Mouse (Mus musculus) heart, embryonic 14.5 days (tissue): ENCODE measurements around the gene Vps54. TPM values are rescaled to one million over a fixed set of nuclear protein-coding genes. Genes with fewer than 3 reads are reported as not detected.

Experiments
- ATAC-seq: fragments of 200-750 bp; cut with Nextera tagmentation; 2 replicates; pipeline ENCODE4 v1.8.0; 2017; ENCODE audit warnings: low read depth, moderate TSS enrichment; ENCODE audit not compliant: insufficient number of reproducible peaks, insufficient read depth, low FRiP score
- H3K27ac ChIP-seq, 2 experiments: fragments of 200-500 bp in 1 of 2; fragments of 300-500 bp in 1 of 2; sonication (generic) in 1 of 2; replicated peaks in 1 of 2; 2 replicates each; pipeline ENCODE4 v1.5.1; 2012 to 2014; ENCODE audit warnings: low read depth in 2 of 2, low read length in 2 of 2, control low read depth in 1 of 2, mild to moderate bottlenecking in 1 of 2, mixed read lengths in 1 of 2; ENCODE audit not compliant: control insufficient read depth in 1 of 2, insufficient read depth in 1 of 2
- H3K27me3 ChIP-seq: fragments of 300-500 bp; sonication (generic); 2 replicates; pipeline ENCODE4 v1.6.1; 2014; ENCODE audit warnings: mild to moderate bottlenecking, low read length, control low read depth; ENCODE audit not compliant: control insufficient read depth, insufficient read depth
- H3K36me3 ChIP-seq: fragments of 300-500 bp; sonication (generic); 2 replicates; pipeline ENCODE4 v1.6.1; 2014; ENCODE audit warnings: mild to moderate bottlenecking, control low read depth, low read length, mixed read lengths; ENCODE audit not compliant: control insufficient read depth, insufficient read depth
- H3K4me1 ChIP-seq, 2 experiments: fragments of 200-500 bp in 1 of 2; fragments of 300-500 bp in 1 of 2; sonication (generic) in 1 of 2; 2 replicates each; pipeline ENCODE4 v1.6.1; 2012 to 2014; ENCODE audit warnings: low read length in 2 of 2, control low read depth in 1 of 2, mixed read lengths in 1 of 2; ENCODE audit not compliant: control insufficient read depth in 2 of 2, insufficient read depth in 2 of 2
- H3K4me2 ChIP-seq: fragments of 300-500 bp; sonication (generic); 2 replicates; pipeline ENCODE4 v1.6.1; 2014; ENCODE audit warnings: mild to moderate bottlenecking, low read length
- H3K4me3 ChIP-seq, 2 experiments: fragments of 200-500 bp in 1 of 2; fragments of 300-500 bp in 1 of 2; sonication (generic) in 1 of 2; 2 replicates each; pipeline ENCODE4 v1.5.1; 2012 to 2014; ENCODE audit warnings: low read length in 2 of 2, mild to moderate bottlenecking in 2 of 2, control low read depth in 1 of 2, low read depth in 1 of 2, moderate library complexity in 1 of 2; ENCODE audit not compliant: control insufficient read depth in 1 of 2, insufficient read depth in 1 of 2
- H3K9ac ChIP-seq: fragments of 300-500 bp; sonication (generic); 2 replicates; pipeline ENCODE4 v1.6.1; 2014; ENCODE audit warnings: mild to moderate bottlenecking, low read length
- H3K9me3 ChIP-seq: fragments of 300-500 bp; sonication (generic); 2 replicates; pipeline ENCODE4 v1.6.1; 2016; ENCODE audit warnings: low read length, control low read depth; ENCODE audit not compliant: control insufficient read depth
- WGBS: fragments of 180-500 bp; shearing (Covaris S2); extraction: QIAGEN DNeasy Blood & Tissue Kit; methylation state at CpG from one replicate; pipeline ENCODE4 v1.1.7; 2014; 5-methylcytosine and 5-hydroxymethylcytosine counted together
- polyA plus RNA-seq: library from polyadenylated mRNA; unstranded; fragments of >200 nt; fragmentation: Nextera tagmentation; extraction: Ambion mirVana; gene quantifications from 2 replicates; pipeline ENCODE4 v1.2.1, GENCODE M21; 2014

The Vps54 gene
- polyA plus RNA-seq, 1 experiment from 2014 or later, result 12.3 TPM

DNA sequence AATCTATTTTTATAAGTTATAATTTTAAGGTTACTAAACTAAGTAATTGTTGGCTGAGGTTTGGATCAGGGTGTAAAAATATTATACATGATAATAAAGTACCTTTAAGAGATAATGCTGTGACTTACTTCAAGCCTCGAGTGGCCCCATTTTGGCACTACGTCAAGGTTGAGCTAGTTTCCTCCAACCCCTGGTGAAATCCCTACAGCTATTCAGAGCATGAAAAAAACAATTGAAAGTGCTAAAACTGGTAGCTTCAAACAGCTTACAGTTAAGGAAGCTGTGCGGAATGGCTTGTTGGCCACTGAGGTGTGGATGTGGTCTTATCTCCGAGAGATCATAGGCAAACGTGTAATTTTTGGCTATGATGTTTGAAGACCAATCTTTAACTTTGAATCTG lies 56.4 kb downstream of the Vps54 start:
- 63% methylated on average over 5 of the region's 5 CpGs for WGBS
- no peak overlapping the region for H3K27ac ChIP-seq
- ATAC-seq, result no peak
- H3K36me3 ChIP-seq, result peaks cover 23% of the 10 kb centered on the region
- no peaks in the 10 kb centered on the region for H3K27me3 ChIP-seq
- H3K4me3 ChIP-seq, result no peak overlapping the region
- peaks cover 2 to 11% of the 10 kb centered on the region in 2 experiments; a peak in 2 of 4 replicates for H3K4me1 ChIP-seq
- H3K9me3 ChIP-seq, result no peaks in the 10 kb centered on the region
- H3K4me2 ChIP-seq, result no peak overlapping the region
- H3K9ac ChIP-seq, result no peak overlapping the region

DNA sequence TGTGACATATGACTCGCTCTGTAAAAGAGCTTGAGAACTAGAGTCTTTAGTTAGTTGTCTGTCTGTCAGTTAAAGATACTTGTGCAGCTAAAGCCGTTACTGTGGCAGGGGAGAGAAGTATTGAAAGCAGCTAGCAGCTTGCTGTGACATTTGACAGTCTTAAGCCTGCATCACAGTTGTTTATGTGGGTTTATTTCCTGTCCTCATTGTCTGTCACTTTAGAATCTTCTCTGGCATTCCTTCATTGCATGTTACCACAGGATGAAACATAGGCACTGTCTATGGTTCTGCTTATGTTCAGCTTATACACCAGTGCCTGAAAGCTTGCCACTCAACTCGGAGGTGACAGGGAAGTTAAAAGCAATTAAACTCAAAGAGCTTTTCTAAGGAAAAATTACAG lies 64.5 kb downstream of the Vps54 start:
- no peak for ATAC-seq
- H3K4me1 ChIP-seq, result no peaks in the 10 kb centered on the region
- no peaks in the 10 kb centered on the region for H3K9me3 ChIP-seq
- H3K27me3 ChIP-seq, result no peaks in the 10 kb centered on the region
- H3K4me2 ChIP-seq, result no peak overlapping the region
- 84% methylated on average over 3 of the region's 3 CpGs for WGBS
- H3K36me3 ChIP-seq, result peaks cover 60% of the 10 kb centered on the region
- no peak overlapping the region for H3K27ac ChIP-seq
- H3K4me3 ChIP-seq, result no peak overlapping the region
- H3K9ac ChIP-seq, result no peak overlapping the region

GRCm38 (mm10) chr11:21307078-21307668 lies 68.1 kb downstream of the Vps54 start:
- Histone ChIP-seq H3K9me3 (no peaks in the 10 kb centered on the region), H3K4me2 (no peak overlapping the region), H3K36me3 (peaks cover 55% of the 10 kb centered on the region), H3K4me3 (no peak overlapping the region), H3K27ac (no peak overlapping the region), H3K9ac (no peak overlapping the region), H3K4me1 (no peaks in the 10 kb centered on the region), H3K27me3 (no peaks in the 10 kb centered on the region)
- ATAC-seq, result no peak
- WGBS, result 53% methylated on average over 5 of the region's 5 CpGs

DNA sequence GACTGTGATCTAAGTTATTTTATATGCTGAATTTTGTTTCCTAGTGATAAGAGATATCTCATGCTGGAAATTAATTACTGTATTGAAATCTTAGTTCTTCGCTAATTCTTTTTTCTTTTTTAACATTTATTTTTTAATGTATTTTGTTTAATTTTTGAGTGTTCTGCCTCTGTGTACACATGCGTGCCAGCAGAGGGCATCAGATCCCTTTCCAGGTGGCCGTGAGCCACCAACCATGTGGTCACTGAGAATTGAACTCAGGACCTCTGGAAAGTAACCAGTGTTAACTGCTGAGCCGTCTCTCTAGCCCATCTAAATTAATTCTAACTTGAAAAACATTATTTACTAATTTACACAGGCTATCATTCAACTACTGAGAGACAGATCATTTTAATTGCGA lies 69.0 kb downstream of the Vps54 start:
- Histone ChIP-seq H3K27ac (no peak overlapping the region), H3K4me1 (no peaks in the 10 kb centered on the region), H3K4me3 (no peak overlapping the region), H3K9ac (no peak overlapping the region), H3K27me3 (no peaks in the 10 kb centered on the region), H3K4me2 (no peak overlapping the region), H3K9me3 (no peaks in the 10 kb centered on the region), H3K36me3 (peaks cover 65% of the 10 kb centered on the region)
- ATAC-seq, result no peak
- 87% methylated on average over 5 of the region's 5 CpGs for WGBS

DNA sequence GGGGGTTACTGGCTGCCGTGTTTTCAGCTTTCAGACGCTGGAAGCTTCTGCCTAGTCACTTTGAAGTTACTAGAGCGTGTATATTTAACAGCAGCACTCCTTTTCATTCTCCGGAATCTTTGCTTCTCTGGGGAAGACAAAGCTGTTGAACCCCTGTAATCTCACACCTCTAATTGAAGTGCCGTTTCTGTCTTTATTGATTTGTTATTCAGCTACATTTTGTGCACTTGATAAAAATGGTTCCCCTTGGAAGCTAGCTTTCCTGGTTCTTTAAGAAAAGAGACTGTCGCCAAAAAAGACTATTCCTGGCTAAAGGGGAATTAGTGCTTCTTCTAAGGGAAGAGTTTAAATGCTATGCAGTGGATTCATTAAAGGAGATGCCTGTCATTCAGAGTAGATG lies 70.4 kb downstream of the Vps54 start:
- WGBS, result 59% methylated on average over 6 of the region's 6 CpGs
- ATAC-seq, result no peak
- Histone ChIP-seq H3K27me3 (no peaks in the 10 kb centered on the region), H3K4me2 (no peak overlapping the region), H3K36me3 (peaks cover 70% of the 10 kb centered on the region), H3K4me1 (no peaks in the 10 kb centered on the region), H3K9me3 (no peaks in the 10 kb centered on the region), H3K9ac (no peak overlapping the region), H3K27ac (no peak overlapping the region), H3K4me3 (no peak overlapping the region)

GRCm38 (mm10) chr11:21313922-21314657 lies 75.0 kb downstream of the Vps54 start:
- H3K9me3 ChIP-seq, result no peaks in the 10 kb centered on the region
- no peak overlapping the region for H3K4me2 ChIP-seq
- no peak overlapping the region for H3K4me3 ChIP-seq
- no peak for ATAC-seq
- no peaks in the 10 kb centered on the region for H3K27me3 ChIP-seq
- H3K4me1 ChIP-seq, result no peaks in the 10 kb centered on the region
- H3K36me3 ChIP-seq, result peaks cover 82% of the 10 kb centered on the region
- 77% methylated on average over 9 of the region's 9 CpGs for WGBS
- H3K9ac ChIP-seq, result no peak overlapping the region
- H3K27ac ChIP-seq, result no peak overlapping the region

- Histone ChIP-seq H3K4me3 (no peak overlapping the region), H3K4me2 (no peak overlapping the region), H3K4me1 (peaks cover 0 to 3% of the 10 kb centered on the region in 2 experiments; a peak in 1 of 4 replicates), H3K9me3 (no peaks in the 10 kb centered on the region), H3K36me3 (peaks cover 88% of the 10 kb centered on the region), H3K27ac (no peak overlapping the region), H3K9ac (no peak overlapping the region), H3K27me3 (no peaks in the 10 kb centered on the region)
- 50% methylated on average over 3 of the region's 3 CpGs for WGBS
- ATAC-seq, result no peak
Observed at GRCm38 (mm10) chr11:21321577-21321976, 82.5 kb downstream of the Vps54 start.
